Mouse (Mus musculus) retina, embryonic 14.5 days (tissue): ENCODE measurements around the gene Wars.

Source experiments
- DNase-seq: peaks from one replicate; pipeline ENCODE4 v3.0.0-alpha.2; 2015; ENCODE audit warnings: low spot score

Gene Wars

DNA sequence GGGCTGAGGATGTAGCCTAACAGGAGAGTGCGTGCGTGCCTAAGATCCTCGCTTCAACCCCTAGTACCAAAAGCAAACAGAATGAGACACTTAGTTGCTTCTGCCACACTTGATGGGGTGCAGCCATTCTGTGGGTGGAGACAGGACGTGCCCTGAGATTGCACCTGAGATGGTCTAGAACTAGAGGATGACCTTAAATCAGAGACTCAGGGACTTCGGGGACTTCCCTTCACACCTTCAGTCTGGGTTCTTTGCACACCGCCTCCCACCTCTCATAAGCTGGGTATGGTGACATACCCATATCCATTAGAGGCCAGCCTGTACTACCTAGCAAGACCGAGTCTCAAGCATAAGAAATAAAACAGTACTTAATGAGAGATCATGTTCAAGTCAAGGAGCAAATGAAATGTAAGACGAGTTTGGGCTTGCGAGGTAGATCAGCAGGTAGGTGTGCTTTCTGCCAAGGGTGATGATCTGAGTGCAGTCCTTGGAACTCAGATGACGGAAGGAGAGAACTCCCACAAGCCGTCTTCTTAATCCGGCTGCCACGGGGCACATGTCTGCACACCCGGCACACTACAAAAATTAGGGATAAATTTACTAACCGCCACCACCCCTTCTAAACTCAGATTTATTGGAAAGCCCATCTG, 69.6 kb downstream of the Wars start:
- no peak for DNase-seq

DNA sequence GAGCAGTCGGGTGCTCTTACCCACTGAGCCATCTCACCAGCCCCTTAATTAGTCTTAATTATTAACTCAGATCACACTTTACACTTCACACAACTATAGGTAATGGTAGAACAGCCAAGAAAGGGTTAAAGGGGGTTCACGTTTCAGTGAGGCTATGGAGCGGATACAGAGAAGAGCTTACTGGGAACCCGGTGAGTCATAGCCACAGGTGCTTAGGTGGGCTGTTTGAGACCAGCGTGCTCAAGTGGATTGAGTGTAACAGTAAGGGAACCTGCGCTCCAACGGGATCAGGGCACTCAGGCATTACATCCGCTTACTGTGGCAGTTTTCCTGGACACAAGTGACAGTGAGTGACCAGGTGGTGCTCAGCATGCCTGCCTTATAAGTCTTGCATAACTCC, 70.9 kb downstream of the Wars start:
- DNase-seq, result no peak

- DNase-seq, result no peak
Measured at GRCm38 (mm10) chr12:108820461-108820860, 73.5 kb downstream of the Wars start.

- DNase-seq, result no peak
Measured at GRCm38 (mm10) chr12:108816569-108816968, 77.4 kb downstream of the Wars start.

- no peak for DNase-seq
Measured at GRCm38 (mm10) chr12:108814470-108814869, 79.5 kb downstream of the Wars start.

DNA sequence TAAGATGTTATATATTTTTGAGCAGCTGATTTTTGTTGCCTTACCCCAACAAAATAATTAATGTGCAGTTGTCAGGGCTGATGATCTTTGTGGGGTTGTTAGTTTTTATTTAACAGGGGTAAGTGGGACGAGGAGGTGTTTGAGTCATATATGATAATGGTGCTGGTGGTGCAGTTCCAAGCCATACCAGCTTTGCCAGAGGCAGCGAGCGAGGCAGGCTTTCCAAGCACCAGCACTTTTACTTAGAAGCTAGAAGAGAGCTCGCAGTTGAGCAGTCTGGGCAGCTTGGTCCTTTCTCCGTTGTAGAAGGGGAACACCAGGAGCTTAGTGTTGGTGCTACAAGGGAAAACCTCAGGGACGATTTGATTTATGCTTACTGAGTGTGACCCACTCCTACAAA, 81.5 kb downstream of the Wars start:
- DNase-seq, result no peak

- peak; percentile 43 for DNase-seq
Measured at GRCm38 (mm10) chr12:108811133-108811532, 82.8 kb downstream of the Wars start.

GRCm38 (mm10) chr12:108810309-108810708, 83.7 kb downstream of the Wars start:
- no peak for DNase-seq
